Mouse (Mus musculus) spleen, adult 2 months (tissue): ENCODE measurements around the gene Cartpt. TPM values are rescaled to one million over a fixed set of nuclear protein-coding genes. Genes with fewer than 3 reads are reported as not detected.

ENCODE experiments used
- DNase-seq, 2 experiments: peaks; one replicate each; pipeline versions ENCODE4 v3.0.0 to v3.0.0-alpha.2; 2012 to 2021; ENCODE audit warnings: low spot score in 2 of 2, low read depth in 1 of 2
- H3K27ac ChIP-seq: fragments of 200-500 bp; 2 replicates; pipeline ENCODE4 v1.5.1; 2012; ENCODE audit warnings: low read length, inconsistent platforms; ENCODE audit not compliant: insufficient read depth
- H3K27me3 ChIP-seq: fragments of 200-500 bp; 2 replicates; pipeline ENCODE4 v1.6.1; 2012; ENCODE audit warnings: mild to moderate bottlenecking, moderate library complexity, low read length, inconsistent platforms; ENCODE audit not compliant: control insufficient read depth, insufficient read depth
- H3K36me3 ChIP-seq: fragments of 200-500 bp; 2 replicates; pipeline ENCODE4 v1.6.1; 2012; ENCODE audit warnings: mild to moderate bottlenecking, low read length, inconsistent platforms; ENCODE audit not compliant: control insufficient read depth, insufficient read depth
- H3K4me1 ChIP-seq: fragments of 200-500 bp; 2 replicates; pipeline ENCODE4 v1.6.1; 2011; ENCODE audit warnings: inconsistent platforms; ENCODE audit not compliant: control insufficient read depth, insufficient read depth, insufficient read length
- H3K4me3 ChIP-seq: fragments of 200-500 bp; 2 replicates; pipeline ENCODE4 v1.5.1; 2011; ENCODE audit warnings: mild to moderate bottlenecking, inconsistent platforms; ENCODE audit not compliant: insufficient read depth, insufficient read length; ENCODE audit errors: extremely low read depth
- CTCF ChIP-seq: fragments of 200-500 bp; IDR thresholded peaks from 2 replicates; pipeline ENCODE4 v1.5.1; 2011; ENCODE audit warnings: mild to moderate bottlenecking, inconsistent platforms; ENCODE audit not compliant: insufficient read depth, insufficient read length, insufficient replicate concordance; ENCODE audit errors: extremely low read depth
- POLR2A ChIP-seq: fragments of 200-500 bp; IDR thresholded peaks from 2 replicates; pipeline ENCODE4 v1.6.1; 2011; ENCODE audit warnings: low read depth, low read length, inconsistent platforms
- WGBS: fragments of 180-500 bp; shearing (Covaris S2); methylation state at CpG from one replicate; pipeline ENCODE4 v1.1.7; 2018; 5-methylcytosine and 5-hydroxymethylcytosine counted together
- polyA plus RNA-seq: library from polyadenylated mRNA; depleted of rRNA; stranded (reverse); fragments of >200 nt; gene quantifications from 2 replicates; pipeline ENCODE4 v1.2.3, GENCODE M21; 2012; rRNA removed

Cartpt gene
- polyA plus RNA-seq, 1 experiment: not detected

- Histone ChIP-seq H3K36me3 (no peaks in the 10 kb centered on the region), H3K4me3 (no peak overlapping the region), H3K27ac (no peak overlapping the region), H3K27me3 (no peaks in the 10 kb centered on the region), H3K4me1 (no peaks in the 10 kb centered on the region)
- TF ChIP-seq POLR2A: no peak
- no peak for TF ChIP-seq CTCF
- no peak for DNase-seq
- WGBS: 29% methylated on average over 15 of the region's 15 CpGs
Observed at GRCm38 (mm10) chr13:99849597-99849996, 51.3 kb downstream of the Cartpt start.

Other genes starting within 250 kb of the Cartpt start
- gene Mccc2, start 114.5 kb upstream of the Cartpt start, polyA plus RNA-seq: 6.8 and 7.6 TPM in 2 replicates
- 1.5 and 1.9 TPM in 2 replicates for gene Bdp1, start 203.0 kb upstream of the Cartpt start, polyA plus RNA-seq
- 1.9 and 2.1 TPM in 2 replicates for gene Serf1, start 206.9 kb upstream of the Cartpt start, polyA plus RNA-seq
- 12.0 and 12.9 TPM in 2 replicates for gene Smn1, start 223.8 kb upstream of the Cartpt start, polyA plus RNA-seq